Mouse (Mus musculus) C2C12 (cell line): ENCODE results near the gene Muc4. TPM values are rescaled to one million over a fixed set of nuclear protein-coding genes. Genes with fewer than 3 reads are reported as not detected.

Experiments
- H3K27me3 ChIP-seq: one replicate; pipeline ENCODE4 v1.6.1; 2011; ENCODE audit not compliant: control insufficient read depth, insufficient read depth, insufficient read length
- H3K36me3 ChIP-seq: one replicate; pipeline ENCODE4 v1.6.1; 2011; ENCODE audit not compliant: control insufficient read depth, insufficient read depth
- H3K4me3 ChIP-seq: one replicate; pipeline ENCODE4 v1.5.1; 2011; ENCODE audit warnings: mild to moderate bottlenecking, control low read depth; ENCODE audit not compliant: poor library complexity, insufficient read depth, severe bottlenecking
- H3K79me2 ChIP-seq: one replicate; pipeline ENCODE4 v1.6.1; 2011; ENCODE audit not compliant: control insufficient read depth, insufficient read depth
- H3K79me3 ChIP-seq: one replicate; pipeline ENCODE4 v1.6.1; 2011; ENCODE audit warnings: low read depth, control low read depth
- H3ac ChIP-seq: one replicate; pipeline ENCODE3; 2011; ENCODE audit warnings: low read depth; ENCODE audit not compliant: control insufficient read depth, insufficient read length
- CEBPB ChIP-seq: IDR thresholded peaks from one replicate; pipeline ENCODE4 v1.6.1; 2011; ENCODE audit warnings: low read depth, mild to moderate bottlenecking, control low read depth, moderate library complexity
- CTCF ChIP-seq: IDR thresholded peaks from one replicate; pipeline ENCODE4 v1.5.1; 2011; ENCODE audit not compliant: control insufficient read depth, insufficient read depth, insufficient read length
- FOSL1 ChIP-seq: IDR thresholded peaks from one replicate; pipeline ENCODE4 v1.8.0; 2011; ENCODE audit warnings: mild to moderate bottlenecking, low read length; ENCODE audit not compliant: poor library complexity, insufficient read depth, severe bottlenecking
- MAX ChIP-seq: IDR thresholded peaks from one replicate; pipeline ENCODE4 v1.6.1; 2011; ENCODE audit warnings: mild to moderate bottlenecking, control low read depth
- MYOD1 ChIP-seq: IDR thresholded peaks from one replicate; pipeline ENCODE4 v1.6.1; 2011; ENCODE audit warnings: low read depth; ENCODE audit not compliant: control insufficient read depth, insufficient read length
- MYOG ChIP-seq: IDR thresholded peaks from one replicate; pipeline ENCODE4 v1.6.1; 2011; ENCODE audit not compliant: control insufficient read depth, insufficient read length; ENCODE audit errors: extremely low read depth
- USF1 ChIP-seq: IDR thresholded peaks from one replicate; pipeline ENCODE4 v1.6.1; 2011; ENCODE audit warnings: low read depth, mild to moderate bottlenecking, control low read depth, moderate library complexity
- polyA plus RNA-seq: library from polyadenylated mRNA; unstranded; fragments of >200 nt; fragmentation: generic; extraction: Trizol; gene quantifications from one replicate; pipeline ENCODE4 v1.2.1, GENCODE M21; 2012; ENCODE audit warnings: missing spikeins

Gene Muc4
- polyA plus RNA-seq, 1 experiment, result 0.01 TPM

DNA sequence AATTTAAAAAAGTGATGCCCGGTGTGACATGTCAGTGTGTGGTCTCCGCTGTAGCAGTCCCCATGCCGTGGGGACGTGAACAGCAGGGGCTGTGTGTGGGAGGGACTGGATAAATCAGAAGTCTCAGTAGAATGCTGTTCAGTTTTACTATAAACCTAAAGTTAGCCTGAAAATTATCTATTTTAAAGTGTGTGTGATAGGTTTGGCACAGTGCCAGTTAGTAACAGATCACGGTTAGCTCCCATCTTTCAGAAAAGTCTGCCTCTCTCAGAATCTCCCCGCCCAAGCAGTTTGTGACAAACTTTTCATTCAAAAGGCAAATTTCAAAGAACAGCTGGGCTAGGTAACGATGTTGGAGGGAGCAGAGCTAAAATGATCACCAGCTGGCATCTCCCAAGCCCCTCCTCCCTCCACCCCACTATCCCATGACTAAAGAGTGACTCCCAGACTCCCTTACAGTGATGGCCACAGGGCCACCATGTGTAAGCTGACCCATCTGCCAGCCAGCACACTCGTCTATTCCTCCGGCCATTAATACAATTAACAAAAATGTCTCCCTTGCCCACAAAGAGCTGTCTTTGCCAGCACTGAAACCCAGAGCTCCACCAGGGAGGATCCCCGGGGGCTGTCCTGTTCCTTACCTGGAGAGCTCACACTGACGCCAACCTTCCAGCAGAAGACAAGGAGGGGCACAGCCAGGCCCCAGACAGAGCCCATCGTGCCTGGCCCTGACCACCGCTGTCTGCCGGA lies 61.2 kb downstream of the Muc4 start:
- Histone ChIP-seq H3ac (no peak overlapping the region), H3K79me2 (no peaks in the 10 kb centered on the region), H3K79me3 (no peaks in the 10 kb centered on the region), H3K36me3 (no peaks in the 10 kb centered on the region), H3K27me3 (no peaks in the 10 kb centered on the region), H3K4me3 (no peak overlapping the region)
- TF ChIP-seq MAX (no peak), MYOD1 (no peak), FOSL1 (no peak), CEBPB (no peak), MYOG (no peak), CTCF (no peak), USF1 (no peak)

GRCm38 (mm10) chr16:32797426-32797689 lies 61.7 kb downstream of the Muc4 start, which contains the start of gene Muc20:
Gene Muc20, minus strand, starts transcription at chr16:32797435.
- TF ChIP-seq MYOG (no peak), CTCF (no peak), FOSL1 (no peak), CEBPB (no peak), MAX (no peak), USF1 (no peak), MYOD1 (no peak)
- H3K4me3 ChIP-seq, result no peak within 1 kb of the TSS
- no peaks in the 10 kb centered on the region for H3K36me3 ChIP-seq
- H3K79me2 ChIP-seq, result no peaks in the 10 kb centered on the region
- no peaks in the 10 kb centered on the region for H3K27me3 ChIP-seq
- no peak within 1 kb of the TSS for H3ac ChIP-seq
- no peaks in the 10 kb centered on the region for H3K79me3 ChIP-seq

DNA sequence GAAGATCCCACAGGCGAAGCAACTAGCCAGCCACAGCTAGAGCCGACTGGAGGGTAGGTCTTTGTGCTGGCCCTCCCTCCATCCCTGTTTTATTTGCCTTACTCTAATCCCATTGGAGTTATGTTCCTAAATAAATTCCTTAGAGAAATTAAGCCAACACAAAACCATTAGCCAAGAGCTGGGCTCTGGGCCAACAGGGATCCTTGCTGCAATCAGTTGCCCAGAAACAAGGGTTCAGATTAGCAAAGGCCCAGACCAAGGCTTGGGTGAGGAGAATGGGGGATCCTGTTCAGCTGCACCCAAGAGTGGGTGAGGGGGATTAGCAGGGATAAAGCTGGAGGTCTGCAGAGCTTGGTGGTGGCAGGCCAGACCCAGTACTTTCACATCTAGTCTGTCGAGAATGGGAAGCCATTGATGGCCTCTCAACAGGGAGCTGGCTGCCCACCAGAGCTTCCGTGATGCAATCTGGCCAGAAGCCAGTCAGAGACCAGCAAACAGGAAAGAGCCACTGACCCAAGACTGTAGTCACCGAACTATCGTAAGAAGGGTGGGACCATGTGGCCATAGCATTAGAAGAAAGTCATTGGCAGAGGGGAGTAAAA lies 67.7 kb downstream of the Muc4 start:
- H3K27me3 ChIP-seq, result no peaks in the 10 kb centered on the region
- TF ChIP-seq USF1 (no peak), CEBPB (peak; percentile 73)
- H3K4me3 ChIP-seq, result no peak overlapping the region
- no peaks in the 10 kb centered on the region for H3K36me3 ChIP-seq
- H3K79me3 ChIP-seq, result no peaks in the 10 kb centered on the region
- H3K79me2 ChIP-seq, result no peaks in the 10 kb centered on the region
- no peak overlapping the region for H3ac ChIP-seq

DNA sequence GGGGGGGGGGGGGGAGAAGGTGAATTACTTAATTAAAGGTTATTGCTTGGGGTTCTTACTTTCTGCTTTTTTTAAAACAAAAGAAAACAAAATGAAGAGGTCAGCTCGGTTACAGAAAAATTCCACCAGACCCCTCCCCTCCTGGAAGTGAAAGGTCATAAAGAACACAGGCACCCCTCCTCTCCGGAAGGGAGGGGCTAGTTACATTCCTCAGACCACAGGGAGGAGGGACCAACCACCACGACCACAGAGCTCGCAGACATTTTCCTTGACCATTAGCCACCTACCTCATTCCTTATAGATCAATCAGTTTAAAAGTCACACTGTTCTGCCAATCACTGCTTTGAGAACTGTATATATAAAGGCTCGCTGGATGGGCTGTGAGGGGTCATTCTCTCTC lies 68.2 kb downstream of the Muc4 start:
- TF ChIP-seq FOSL1 (no peak), MYOG (no peak), CTCF (no peak), MYOD1 (no peak), MAX (no peak), USF1 (no peak), CEBPB (no peak)
- H3K36me3 ChIP-seq, result no peaks in the 10 kb centered on the region
- H3K79me3 ChIP-seq, result no peaks in the 10 kb centered on the region
- H3K79me2 ChIP-seq, result no peaks in the 10 kb centered on the region
- H3K4me3 ChIP-seq, result no peak overlapping the region
- no peaks in the 10 kb centered on the region for H3K27me3 ChIP-seq
- no peak overlapping the region for H3ac ChIP-seq

GRCm38 (mm10) chr16:32805151-32805550 lies 69.5 kb downstream of the Muc4 start:
- Histone ChIP-seq H3K79me2 (no peaks in the 10 kb centered on the region), H3K27me3 (no peaks in the 10 kb centered on the region), H3K79me3 (no peaks in the 10 kb centered on the region), H3ac (no peak overlapping the region), H3K36me3 (no peaks in the 10 kb centered on the region), H3K4me3 (no peak overlapping the region)
- TF ChIP-seq MYOD1 (no peak), CEBPB (no peak), MYOG (no peak)

GRCm38 (mm10) chr16:32807408-32808185 lies 71.9 kb downstream of the Muc4 start:
- no peak overlapping the region for H3K4me3 ChIP-seq
- H3K27me3 ChIP-seq, result no peaks in the 10 kb centered on the region
- no peaks in the 10 kb centered on the region for H3K79me2 ChIP-seq
- no peaks in the 10 kb centered on the region for H3K36me3 ChIP-seq
- TF ChIP-seq FOSL1, result no peak
- no peak for TF ChIP-seq MYOD1
- TF ChIP-seq USF1, result no peak
- no peak for TF ChIP-seq CTCF
- no peak for TF ChIP-seq CEBPB
- TF ChIP-seq MAX, result no peak
- TF ChIP-seq MYOG, result no peak
- no peaks in the 10 kb centered on the region for H3K79me3 ChIP-seq
- no peak overlapping the region for H3ac ChIP-seq
